Mouse (Mus musculus): ENCODE measurements around the gene Gpalpp1.

DNA sequence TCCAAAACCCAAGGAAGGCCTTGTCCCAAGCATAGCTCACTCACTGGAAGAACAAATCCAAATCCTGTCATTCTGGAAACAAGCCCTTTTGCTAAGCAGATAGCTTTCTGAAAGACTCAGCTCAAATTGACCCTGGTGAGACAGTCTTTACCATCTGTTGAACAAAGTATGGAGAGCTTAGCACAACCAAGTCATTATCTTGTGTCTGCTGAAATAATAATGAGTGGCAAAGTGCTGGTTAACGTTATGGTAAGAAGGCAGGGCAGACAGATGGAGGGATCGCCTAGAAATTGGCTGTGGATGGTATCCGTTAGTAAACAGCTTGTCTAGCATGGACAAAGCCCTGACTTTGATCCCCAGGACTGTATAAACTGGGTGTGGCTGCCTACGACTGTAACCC lies 34.8 kb downstream of the Gpalpp1 start:
- TF ChIP-seq POLR2A (IDR thresholded peaks at IDR 0.05; ENCODE audit: insufficient read length, low read depth) (no peak), MAX (IDR thresholded peaks at IDR 0.05; ENCODE audit: low read depth) (no peak)

Measured in myocyte (in vitro differentiated cells).